Mouse (Mus musculus) left cerebral cortex, postnatal 14 days (tissue): ENCODE measurements around the gene Ccnt1. TPM values are rescaled to one million over a fixed set of nuclear protein-coding genes. Genes with fewer than 3 reads are reported as not detected.

Source experiments
- microRNA-seq, 2 experiments: library from miRNA; unstranded; fragments of <30 nt; microRNA quantifications; one replicate each; pipeline ENCODE4 v1.2.0; 2022
- total RNA-seq, 2 experiments: library from RNA; stranded (reverse); gene quantifications; 2 replicates each; pipeline ENCODE4 v1.2.3; 2021

Ccnt1 gene
- total RNA-seq, 2 experiments from 2014 or later, result 40.5 to 45.3 TPM

Small RNA genes within 50 kb of the gene (microRNA-seq; reads per million reads assigned to microRNA genes)
- gene Mir1291, result 1.6 to 5.4 reads per million in 2 experiments

Other genes with a start within 250 kb of the Ccnt1 start
- not detected for gene Olfr284, start 229.9 kb downstream of the Ccnt1 start, total RNA-seq
- not detected for gene Olfr283, start 190.0 kb downstream of the Ccnt1 start, total RNA-seq
- gene Olfr282, start 139.7 kb downstream of the Ccnt1 start, total RNA-seq, result not detected
- gene Olfr281, start 118.3 kb downstream of the Ccnt1 start, total RNA-seq, result not detected
- not detected for gene OR5BS1P, start 101.0 kb downstream of the Ccnt1 start, total RNA-seq
- gene Lalba, start 88.2 kb downstream of the Ccnt1 start, total RNA-seq, result not detected
- under 1 TPM in 1 of 2 experiments, not detected in 1; 0.11 TPM for gene Olfr279, start 78.5 kb downstream of the Ccnt1 start, total RNA-seq
- 10 to 100 TPM; 59.5 to 61.0 TPM for gene Kansl2, start 36.7 kb downstream of the Ccnt1 start, total RNA-seq
- not detected for gene 4930415O20Rik, start 81 bp upstream of the Ccnt1 start, total RNA-seq
- gene Adcy6, start 39.2 kb upstream of the Ccnt1 start, total RNA-seq, result 10 to 100 TPM; 47.8 to 50.2 TPM
- gene Cacnb3, start 59.9 kb upstream of the Ccnt1 start, total RNA-seq, result 100 to 1,000 TPM; 217 to 244 TPM
- gene Ddx23, start 92.0 kb upstream of the Ccnt1 start, total RNA-seq, result 10 to 100 TPM; 56.0 to 57.6 TPM
- gene Rnd1, start 106.5 kb upstream of the Ccnt1 start, total RNA-seq, result 10 to 100 TPM; 53.9 to 64.1 TPM
- 10 to 100 TPM; 12.6 to 13.3 TPM for gene Ccdc65, start 137.3 kb upstream of the Ccnt1 start, total RNA-seq
- gene Fkbp11, start 157.3 kb upstream of the Ccnt1 start, total RNA-seq, result 1 to 10 TPM; 2.7 to 3.4 TPM
- 100 to 1,000 TPM; 729 to 796 TPM for gene Arf3, start 192.3 kb upstream of the Ccnt1 start, total RNA-seq
- under 1 TPM; 0.55 to 0.75 TPM for gene Wnt10b, start 207.2 kb upstream of the Ccnt1 start, total RNA-seq
- gene Wnt1, start 218.9 kb upstream of the Ccnt1 start, total RNA-seq, result not detected
- gene Ddn, start 238.6 kb upstream of the Ccnt1 start, total RNA-seq, result 100 to 1,000 TPM; 421 to 445 TPM